Mouse (Mus musculus) stomach, postnatal 0 days (tissue): Measurements from ENCODE around the gene Dand5.

Source experiments
- CTCF ChIP-seq: IDR thresholded peaks from 2 replicates; pipeline ENCODE4 v1.5.1; 2016; ENCODE audit warnings: antibody characterized with exemption, low read depth, mild to moderate bottlenecking, moderate library complexity
- EP300 ChIP-seq: optimal IDR thresholded peaks from 2 replicates; pipeline ENCODE3; 2016; ENCODE audit warnings: antibody characterized with exemption

GRCm38 (mm10) chr8:84772628-84773027 is 50.0 kb downstream of the Dand5 start:
- TF ChIP-seq EP300 (no peak), CTCF (no peak)
